16 mouse cellular contexts compared by ENCODE assay signal in genomic region chr19:24301768-24302148, GRCm38 (mm10). TPM values are rescaled to one million over a fixed set of nuclear protein-coding genes. Genes with fewer than 3 reads are reported as not detected.
DNase-seq lines count a peak whose midpoint lies in the region; ATAC-seq and TF ChIP-seq lines count a peak whose summit lies in the region.
"Had no signal": no experiment of that assay in that cellular context is flagged by ENCODE, and none has a peak within 500 bp of the region (broad histone marks: within the 10 kb centered on the region; RNA-seq: fewer than 3 reads in every experiment).

No protein-coding gene starts in this region.

- peak overlapping the region; percentile 57 for H3K4me2 ChIP-seq in kidney, embryonic 15.5 days
- H3K4me2 ChIP-seq in forebrain, postnatal 0 days (ENCODE audit: low read depth): 0 out of 2 replicates have a peak overlapping the region, but pooled peaks have one; percentile 37

- peak overlapping the region; percentile 51; the same call in 1 of the 2 replicates for H3K4me3 ChIP-seq in heart, embryonic 10.5 days
- H3K4me3 ChIP-seq in kidney, embryonic 15.5 days (replicated peaks): no peak overlapping the region
- no peak overlapping the region for H3K4me3 ChIP-seq in ES-E14 (ENCODE audit: insufficient read depth in 1 of 2, low read depth in 1 of 2, low read length in 2 of 2, poor library complexity in 1 of 2, severe bottlenecking in 1 of 2)
- no peak overlapping the region for H3K4me3 ChIP-seq in forebrain, postnatal 0 days (ENCODE audit: low read depth, low read length)
- H3K4me3 ChIP-seq: myocyte had no signal

- no peak for ATAC-seq in kidney, embryonic 15.5 days (replicated peaks; ENCODE audit: low FRiP score)
- no peak for ATAC-seq in forebrain, postnatal 0 days

- in situ Hi-C loops in ES-E14 (cut with MboI; ENCODE audit: low sequenced_read_pairs in 2 of 2, unreplicated experiment in 2 of 2): loop anchor here (5.0 to 10.0 kb wide), 2 partner anchors 571 to 583 kb away; no protein-coding TSS in a partner anchor

- TF ChIP-seq CTCF in forebrain, postnatal 0 days (IDR thresholded peaks at IDR 0.05; ENCODE audit: low read depth): no peak

- no peak overlapping the region for H3K9ac ChIP-seq in kidney, embryonic 15.5 days
- 0 out of 2 replicates have a peak overlapping the region, but pooled peaks have one; percentile 12 for H3K9ac ChIP-seq in ES-E14 (ENCODE audit: insufficient read depth, low read depth, low read length, poor library complexity, severe bottlenecking)
- H3K9ac ChIP-seq in forebrain, postnatal 0 days: no peak overlapping the region
- H3K9ac ChIP-seq: embryonic facial prominence, embryonic 12.5 days; liver, embryonic 15.5 days had no signal

- no peak for DNase-seq in heart, embryonic 10.5 days (ENCODE audit: low spot score)
- no peak for DNase-seq in heart, adult 18-20 months
- no peak for DNase-seq in kidney, postnatal 36 days
- no peak for DNase-seq in ES-E14 (ENCODE audit: low read depth, low spot score)
- DNase-seq in forebrain, postnatal 0 days: no peak
- no peak for DNase-seq in right cerebral cortex, adult 2 months (ENCODE audit: low spot score in 2 of 2)
- DNase-seq in testis, postnatal 14 days (ENCODE audit: low spot score): no peak
- DNase-seq: B cell, adult 2 months; cerebellum, adult 9-11 months; thymus, adult 18-20 months had no signal

- peaks cover 29% of the 10 kb centered on the region for H3K4me1 ChIP-seq in heart, embryonic 10.5 days
- H3K4me1 ChIP-seq in kidney, embryonic 15.5 days: peaks cover 16% of the 10 kb centered on the region
- H3K4me1 ChIP-seq in ES-E14 (ENCODE audit: control insufficient read depth in 2 of 2, insufficient read depth in 2 of 2, low read length in 2 of 2, poor library complexity in 1 of 2): peaks cover 0 to 4% of the 10 kb centered on the region in 2 experiments; a peak in 1 of 4 replicates
- no peaks in the 10 kb centered on the region for H3K4me1 ChIP-seq in forebrain, postnatal 0 days (ENCODE audit: insufficient read depth)
- H3K4me1 ChIP-seq: embryonic facial prominence, embryonic 12.5 days; liver, embryonic 15.5 days had no signal

- H3K27me3 ChIP-seq in heart, embryonic 10.5 days (ENCODE audit: insufficient read depth, poor library complexity, severe bottlenecking): no peaks in the 10 kb centered on the region
- H3K27me3 ChIP-seq in kidney, embryonic 15.5 days: no peaks in the 10 kb centered on the region
- H3K27me3 ChIP-seq in forebrain, postnatal 0 days (ENCODE audit: insufficient read depth, low read length): no peaks in the 10 kb centered on the region
- H3K27me3 ChIP-seq: embryonic facial prominence, embryonic 12.5 days; liver, embryonic 15.5 days had no signal

- 21% methylated on average over 5 of the region's 5 CpGs for WGBS in heart, embryonic 10.5 days
- 20% methylated on average over 5 of the region's 5 CpGs for WGBS in kidney, embryonic 15.5 days
- WGBS in forebrain, postnatal 0 days: 14% methylated on average over 5 of the region's 5 CpGs

- no peaks in the 10 kb centered on the region for H3K36me3 ChIP-seq in heart, embryonic 10.5 days
- H3K36me3 ChIP-seq in kidney, embryonic 15.5 days: no peaks in the 10 kb centered on the region
- H3K36me3 ChIP-seq in ES-E14 (ENCODE audit: control insufficient read depth, insufficient read depth, low read length, poor library complexity, severe bottlenecking): no peaks in the 10 kb centered on the region
- no peaks in the 10 kb centered on the region for H3K36me3 ChIP-seq in forebrain, postnatal 0 days (ENCODE audit: insufficient read depth)
- H3K36me3 ChIP-seq: embryonic facial prominence, embryonic 12.5 days; hindbrain, embryonic 13.5 days; liver, embryonic 15.5 days had no signal

- no peaks in the 10 kb centered on the region for H3K9me3 ChIP-seq in heart, embryonic 10.5 days
- H3K9me3 ChIP-seq in kidney, embryonic 15.5 days (replicated peaks): no peaks in the 10 kb centered on the region
- no peaks in the 10 kb centered on the region for H3K9me3 ChIP-seq in ES-E14 (ENCODE audit: control insufficient read depth, insufficient read depth, low read depth, low read length)
- no peaks in the 10 kb centered on the region for H3K9me3 ChIP-seq in forebrain, postnatal 0 days (ENCODE audit: low read length)
- H3K9me3 ChIP-seq: embryonic facial prominence, embryonic 12.5 days; hindbrain, embryonic 13.5 days; liver, embryonic 15.5 days had no signal

- H3K27ac ChIP-seq in heart, embryonic 10.5 days: peak overlapping the region; percentile 80
- no peak overlapping the region for H3K27ac ChIP-seq in kidney, embryonic 15.5 days
- no peak overlapping the region for H3K27ac ChIP-seq in ES-E14 (ENCODE audit: insufficient read depth, low read depth, low read length, poor library complexity, severe bottlenecking)
- no peak overlapping the region for H3K27ac ChIP-seq in forebrain, postnatal 0 days (ENCODE audit: low read depth, low read length)
- H3K27ac ChIP-seq: embryonic facial prominence, embryonic 12.5 days; hindbrain, embryonic 13.5 days; liver, embryonic 15.5 days; macrophage had no signal

TF ChIP-seq in ES-E14, 5 proteins besides CTCF, POLR2A, EP300 and RAD21:
- TF ChIP-seq CHD2 (IDR thresholded peaks at IDR 0.05; ENCODE audit: low read depth, low read length): no peak
- TF ChIP-seq MAFK (IDR thresholded peaks at IDR 0.05; ENCODE audit: insufficient read depth, low read depth, low read length): no peak

RNA-seq across cellular contexts. Expression of gene Fxn, which starts 21.4 kb away (rescaled TPM):
- polyA plus RNA-seq in heart, embryonic 10.5 days (2016; fragmentation: Nextera tagmentation; extraction: Ambion mirVana): 71.9 and 73.4 TPM in 2 replicates
- 10 to 100 TPM; 26.1 to 30.0 TPM for total RNA-seq in heart, adult 18-20 months (2021)
- polyA plus RNA-seq in kidney, embryonic 15.5 days (2015; fragmentation: Nextera tagmentation; extraction: Ambion mirVana): 58.4 and 60.8 TPM in 2 replicates
- total RNA-seq in ES-E14 (2012; rRNA removed): 10.9 and 16.4 TPM in 2 replicates
- 15.0 and 26.0 TPM in 2 replicates for total RNA-seq in forebrain, postnatal 0 days (2014; rRNA removed)
- polyA plus RNA-seq in forebrain, postnatal 0 days (2015; fragmentation: Nextera tagmentation; extraction: Ambion mirVana): 33.3 and 33.4 TPM in 2 replicates
